Mouse (Mus musculus) lung, embryonic 14.5 days (tissue): Measurements from ENCODE around the gene Lrch1. TPM values are rescaled to one million over a fixed set of nuclear protein-coding genes. Genes with fewer than 3 reads are reported as not detected.

Source experiments
- ATAC-seq: fragments of 200-750 bp; cut with Nextera tagmentation; 2 replicates; pipeline ENCODE4 v1.8.0; 2017; ENCODE audit warnings: mild to moderate bottlenecking, moderate TSS enrichment, moderate library complexity; ENCODE audit not compliant: insufficient read depth
- DNase-seq: peaks from one replicate; pipeline ENCODE4 v3.0.0-alpha.2; 2015
- H3K27ac ChIP-seq: fragments of 300-500 bp; sonication (generic); 2 replicates; pipeline ENCODE4 v1.5.1; 2014; ENCODE audit warnings: low read depth, mild to moderate bottlenecking, moderate library complexity
- H3K27me3 ChIP-seq: fragments of 300-500 bp; sonication (generic); 2 replicates; pipeline ENCODE4 v1.6.1; 2014; ENCODE audit warnings: low read length, control low read depth; ENCODE audit not compliant: insufficient read depth
- H3K36me3 ChIP-seq: fragments of 300-500 bp; sonication (generic); 2 replicates; pipeline ENCODE4 v1.6.1; 2014; ENCODE audit warnings: control low read depth; ENCODE audit not compliant: insufficient read depth
- H3K4me1 ChIP-seq: fragments of 300-500 bp; sonication (generic); 2 replicates; pipeline ENCODE4 v1.6.1; 2014; ENCODE audit warnings: antibody characterized with exemption, control low read depth; ENCODE audit not compliant: insufficient read depth
- H3K4me2 ChIP-seq: fragments of 300-500 bp; sonication (generic); 2 replicates; pipeline ENCODE4 v1.6.1; 2014; ENCODE audit warnings: mild to moderate bottlenecking
- H3K4me3 ChIP-seq: fragments of 300-500 bp; sonication (generic); 2 replicates; pipeline ENCODE4 v1.5.1; 2014; ENCODE audit warnings: low read depth, low read length
- H3K9ac ChIP-seq: fragments of 300-500 bp; sonication (generic); 2 replicates; pipeline ENCODE4 v1.6.1; 2014
- H3K9me3 ChIP-seq: fragments of 300-500 bp; sonication (generic); 2 replicates; pipeline ENCODE4 v1.6.1; 2016; ENCODE audit warnings: low read depth, low read length, control low read depth
- CTCF ChIP-seq: IDR thresholded peaks from 2 replicates; pipeline ENCODE4 v1.5.1; 2016; ENCODE audit warnings: antibody characterized with exemption, low read depth
- WGBS: fragments of 180-500 bp; shearing (Covaris S2); extraction: QIAGEN DNeasy Blood & Tissue Kit; methylation state at CpG from one replicate; pipeline ENCODE4 v1.1.7; 2014; 5-methylcytosine and 5-hydroxymethylcytosine counted together
- polyA plus RNA-seq: library from polyadenylated mRNA; unstranded; fragments of >200 nt; fragmentation: Nextera tagmentation; extraction: Ambion mirVana; gene quantifications from 2 replicates; pipeline ENCODE4 v1.2.1, GENCODE M21; 2014

Lrch1 gene
- polyA plus RNA-seq, 1 experiment from 2014 or later, result 23.9 TPM

DNA sequence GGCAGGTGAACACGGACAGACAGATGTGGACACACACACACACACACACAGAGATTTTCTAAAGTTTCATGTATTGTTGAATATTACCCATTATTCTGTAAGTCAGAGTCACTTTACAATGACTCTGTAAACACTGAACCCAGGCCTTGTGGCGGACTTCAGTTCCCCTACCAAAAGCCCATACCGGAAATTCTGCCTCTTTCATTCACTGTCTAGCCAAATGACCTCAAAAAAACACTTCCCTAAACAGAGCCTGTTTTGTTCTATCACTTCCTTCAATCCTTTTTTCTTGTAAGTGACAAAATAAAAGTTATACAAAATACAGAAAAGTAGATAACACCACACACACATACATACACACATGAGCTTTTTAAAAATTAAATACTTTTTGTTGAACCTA, 41.7 kb downstream of the Lrch1 start:
- no peak overlapping the region for H3K9ac ChIP-seq
- ATAC-seq (no peak), DNase-seq (peak; percentile 42)
- no peak overlapping the region for H3K4me3 ChIP-seq
- TF ChIP-seq CTCF, result no peak
- H3K36me3 ChIP-seq, result no peaks in the 10 kb centered on the region
- H3K9me3 ChIP-seq, result no peaks in the 10 kb centered on the region
- no peaks in the 10 kb centered on the region; the same call in 1 of the 2 replicates for H3K4me1 ChIP-seq
- H3K27ac ChIP-seq, result no peak overlapping the region
- no peak overlapping the region for H3K4me2 ChIP-seq
- WGBS, result 42% methylated on average over 3 of the region's 3 CpGs
- H3K27me3 ChIP-seq, result no peaks in the 10 kb centered on the region

- Histone ChIP-seq H3K27me3 (no peaks in the 10 kb centered on the region), H3K36me3 (no peaks in the 10 kb centered on the region), H3K4me2 (no peak overlapping the region), H3K4me1 (peaks cover 6% of the 10 kb centered on the region; the same call in 1 of the 2 replicates), H3K27ac (no peak overlapping the region), H3K4me3 (no peak overlapping the region), H3K9me3 (no peaks in the 10 kb centered on the region), H3K9ac (no peak overlapping the region)
- WGBS, result 85% methylated on average over 5 of the region's 5 CpGs
- ATAC-seq, result no peak
- no peak for TF ChIP-seq CTCF
- no peak for DNase-seq
Measured at GRCm38 (mm10) chr14:74904442-74904841, 43.2 kb downstream of the Lrch1 start.

DNA sequence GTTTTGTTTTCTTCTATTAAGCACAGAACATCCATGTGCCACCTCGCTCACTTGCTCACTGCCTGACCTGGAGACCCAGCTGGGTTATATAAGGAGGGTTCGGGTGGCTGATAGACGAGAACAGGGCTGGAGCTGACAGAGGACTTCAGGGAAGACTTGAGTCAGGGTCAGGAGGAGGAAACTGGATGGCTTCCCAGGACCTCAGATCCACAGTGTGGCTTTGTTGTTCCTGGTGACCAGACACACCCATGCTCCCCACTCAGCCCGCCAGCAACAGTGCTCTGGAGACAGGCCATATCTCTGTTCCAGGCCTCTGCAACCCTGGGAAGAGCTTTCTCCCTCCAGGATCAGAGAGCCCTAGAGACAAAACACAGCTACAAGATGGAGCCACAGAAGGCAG, 44.6 kb downstream of the Lrch1 start:
- WGBS, result 80% methylated on average over 4 of the region's 4 CpGs
- H3K27me3 ChIP-seq, result no peaks in the 10 kb centered on the region
- peaks cover 10% of the 10 kb centered on the region for H3K4me1 ChIP-seq
- ATAC-seq (no peak), DNase-seq (no peak)
- H3K9ac ChIP-seq, result no peak overlapping the region
- no peaks in the 10 kb centered on the region for H3K36me3 ChIP-seq
- no peak for TF ChIP-seq CTCF
- no peak overlapping the region for H3K4me3 ChIP-seq
- no peak overlapping the region for H3K4me2 ChIP-seq
- no peaks in the 10 kb centered on the region for H3K9me3 ChIP-seq
- H3K27ac ChIP-seq, result no peak overlapping the region; the same call in 1 of the 2 replicates

GRCm38 (mm10) chr14:74900705-74901369, 46.8 kb downstream of the Lrch1 start:
- Histone ChIP-seq H3K27me3 (no peaks in the 10 kb centered on the region), H3K4me2 (no peak overlapping the region), H3K36me3 (no peaks in the 10 kb centered on the region), H3K9me3 (no peaks in the 10 kb centered on the region), H3K4me3 (no peak overlapping the region), H3K4me1 (peaks cover 10% of the 10 kb centered on the region), H3K27ac (no peak overlapping the region), H3K9ac (no peak overlapping the region)
- ATAC-seq (no peak), DNase-seq (no peak)
- 65% methylated on average over 8 of the region's 8 CpGs for WGBS
- no peak for TF ChIP-seq CTCF

DNA sequence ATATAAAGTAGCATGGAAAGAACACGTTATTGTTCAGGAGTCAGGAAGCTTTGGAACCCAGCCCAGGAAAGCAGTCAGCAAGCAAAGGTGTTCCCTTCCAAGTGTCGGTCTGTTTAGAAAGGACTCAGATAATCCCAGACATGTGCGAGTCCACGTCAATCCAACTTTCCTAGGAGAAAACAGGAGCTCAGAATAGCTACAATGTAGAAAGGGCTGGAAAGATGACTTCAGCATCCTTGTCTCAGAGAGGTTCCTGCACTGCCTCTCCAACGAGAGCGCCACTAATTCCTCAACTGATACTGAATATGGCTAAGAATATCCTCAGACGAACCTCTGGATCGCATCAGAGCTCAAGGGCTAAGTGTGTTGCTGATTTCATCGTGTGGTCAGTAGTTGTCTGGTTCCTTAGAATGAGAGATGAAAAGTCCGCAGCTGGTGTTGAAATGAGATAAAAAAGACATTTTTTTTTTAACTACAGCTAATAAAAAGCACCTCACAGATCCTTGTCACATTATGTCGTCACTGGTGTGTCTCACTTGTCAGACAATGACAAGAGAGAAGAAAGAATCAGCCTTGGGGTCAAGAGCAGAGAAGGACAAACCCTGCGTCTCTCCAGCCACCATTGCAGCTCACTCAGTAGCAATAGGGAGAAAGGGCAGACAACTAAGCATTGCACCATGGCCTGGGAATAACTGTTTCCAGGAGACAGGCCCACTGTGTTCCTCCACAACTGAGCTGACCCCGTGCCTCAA, 47.5 kb downstream of the Lrch1 start:
- TF ChIP-seq CTCF, result no peak
- no peak overlapping the region for H3K4me3 ChIP-seq
- H3K27ac ChIP-seq, result no peak overlapping the region
- H3K36me3 ChIP-seq, result no peaks in the 10 kb centered on the region
- no peaks in the 10 kb centered on the region for H3K9me3 ChIP-seq
- no peak overlapping the region for H3K9ac ChIP-seq
- no peaks in the 10 kb centered on the region for H3K27me3 ChIP-seq
- 49% methylated on average over 13 of the region's 13 CpGs for WGBS
- peaks cover 10% of the 10 kb centered on the region for H3K4me1 ChIP-seq
- ATAC-seq (0 out of 2 replicates have a peak, but pooled peaks have one; percentile 52), DNase-seq (peak; percentile 31)
- H3K4me2 ChIP-seq, result no peak overlapping the region

DNA sequence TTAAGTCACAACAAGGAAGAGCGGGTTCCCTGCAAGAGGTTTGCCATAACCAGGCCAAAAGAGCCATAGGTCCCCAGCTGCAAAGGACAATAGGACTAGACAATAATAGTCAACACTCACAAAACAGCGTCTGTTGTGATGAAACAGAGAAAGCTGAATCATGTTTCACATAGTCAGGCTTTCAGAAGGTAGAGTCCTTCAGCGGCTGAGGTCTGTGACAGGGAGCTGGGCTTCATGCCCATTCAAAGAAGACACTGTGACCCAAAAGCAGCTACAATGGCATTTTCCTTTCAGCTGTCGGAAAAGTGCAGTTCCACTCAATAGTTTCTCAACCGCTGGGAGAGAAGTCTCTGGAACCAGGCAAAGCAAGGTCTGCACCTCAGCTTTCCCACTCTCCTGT, 48.7 kb downstream of the Lrch1 start:
- Histone ChIP-seq H3K9me3 (no peaks in the 10 kb centered on the region), H3K36me3 (no peaks in the 10 kb centered on the region), H3K27me3 (no peaks in the 10 kb centered on the region), H3K9ac (no peak overlapping the region), H3K27ac (no peak overlapping the region), H3K4me2 (no peak overlapping the region), H3K4me1 (peaks cover 10% of the 10 kb centered on the region), H3K4me3 (no peak overlapping the region)
- ATAC-seq, result no peak
- TF ChIP-seq CTCF, result no peak
- no peak for DNase-seq
- 80% methylated on average over 5 of the region's 5 CpGs for WGBS

DNA sequence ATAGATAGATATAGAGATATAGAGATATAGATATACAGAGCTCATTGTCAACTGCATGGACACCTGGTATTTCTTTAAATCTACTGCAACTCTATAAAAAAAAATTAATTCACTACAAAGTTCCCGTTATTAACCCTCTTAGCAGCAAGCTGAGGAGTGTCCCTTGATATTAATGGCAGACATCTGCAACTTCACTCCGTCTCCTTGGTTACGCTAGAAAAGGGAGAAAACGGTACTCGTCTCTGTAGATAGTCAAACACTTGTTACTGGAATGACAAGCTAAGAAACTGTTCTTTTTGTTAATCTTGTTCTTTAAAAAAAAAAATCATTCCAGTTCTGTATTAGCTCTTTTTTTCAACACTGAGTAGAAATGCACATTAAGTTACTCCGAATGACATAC, 54.0 kb downstream of the Lrch1 start:
- no peak overlapping the region for H3K4me3 ChIP-seq
- no peak for DNase-seq
- no peak overlapping the region for H3K27ac ChIP-seq
- no peak for TF ChIP-seq CTCF
- no peak overlapping the region for H3K9ac ChIP-seq
- no peaks in the 10 kb centered on the region for H3K27me3 ChIP-seq
- H3K9me3 ChIP-seq, result no peaks in the 10 kb centered on the region
- H3K4me2 ChIP-seq, result no peak overlapping the region
- peaks cover under 1% of the 10 kb centered on the region; the same call in 1 of the 2 replicates for H3K4me1 ChIP-seq
- 46% methylated on average over 6 of the region's 6 CpGs for WGBS
- ATAC-seq, result no peak
- no peaks in the 10 kb centered on the region for H3K36me3 ChIP-seq
